19 mouse cellular contexts compared by ENCODE assay signal in genomic region chr7:126249986-126250385, GRCm38 (mm10). TPM values are rescaled to one million over a fixed set of nuclear protein-coding genes. Genes with fewer than 3 reads are reported as not detected.
DNase-seq lines count a peak whose midpoint lies in the region; ATAC-seq and TF ChIP-seq lines count a peak whose summit lies in the region.
"Had no signal": no experiment of that assay in that cellular context is flagged by ENCODE, and none has a peak within 500 bp of the region (broad histone marks: within the 10 kb centered on the region; RNA-seq: fewer than 3 reads in every experiment).

No protein-coding gene starts in this region.

- peak overlapping the region; percentile 48 for H3K4me3 ChIP-seq in heart, adult 2 months
- H3K4me3 ChIP-seq in neural tube, embryonic 13.5 days = no peak overlapping the region
- no peak overlapping the region for H3K4me3 ChIP-seq in neural tube, embryonic 15.5 days (replicated peaks)
- H3K4me3 ChIP-seq: hindbrain, embryonic 15.5 days; left cerebral cortex, adult 2 months; liver, embryonic 15.5 days had no signal

- no peak for TF ChIP-seq EP300 in heart, adult 2 months (IDR thresholded peaks at IDR 0.05; ENCODE audit: insufficient read depth, low read depth, low read length)

- intact Hi-C loops in heart, adult 2 months (cut with DNase I) = loop anchor here (2.0 kb wide), 1 partner anchor 33 kb away; no protein-coding TSS in a partner anchor
- intact Hi-C loops in heart, postnatal 25 days (cut with DNase I) = loop anchor here (2.0 kb wide), 1 partner anchor 33 kb away; no protein-coding TSS in a partner anchor

- ATAC-seq in neural tube, embryonic 13.5 days (ENCODE audit: low read depth) = no peak
- ATAC-seq in neural tube, embryonic 15.5 days (ENCODE audit: low FRiP score) = no peak
- ATAC-seq: forebrain, embryonic 14.5 days had no signal

- no peak for TF ChIP-seq CTCF in heart, adult 2 months (IDR thresholded peaks at IDR 0.05)

- H3K4me1 ChIP-seq in heart, adult 2 months (ENCODE audit: control insufficient read depth, insufficient read depth, low read length) = 0 out of 2 replicates have a peak, but pooled peaks cover 1% of the 10 kb centered on the region
- peaks cover 10% of the 10 kb centered on the region for H3K4me1 ChIP-seq in neural tube, embryonic 13.5 days (replicated peaks)
- peaks cover 8% of the 10 kb centered on the region for H3K4me1 ChIP-seq in neural tube, embryonic 15.5 days
- H3K4me1 ChIP-seq: liver, embryonic 15.5 days had no signal

- H3K27ac ChIP-seq in heart, adult 2 months = peak overlapping the region; percentile 93
- no peak overlapping the region for H3K27ac ChIP-seq in neural tube, embryonic 13.5 days (replicated peaks)
- H3K27ac ChIP-seq in neural tube, embryonic 15.5 days (replicated peaks) = no peak overlapping the region
- H3K27ac ChIP-seq: hindbrain, embryonic 15.5 days; kidney, postnatal 0 days; left cerebral cortex, adult 2 months; liver, embryonic 15.5 days; neural tube, embryonic 12.5 days had no signal

- WGBS in heart, adult 2 months = 61% methylated on average over 3 of the region's 3 CpGs
- 79% methylated on average over 3 of the region's 3 CpGs for WGBS in neural tube, embryonic 13.5 days
- WGBS in neural tube, embryonic 15.5 days = 89% methylated on average over 3 of the region's 3 CpGs

- 0 out of 2 replicates have a peak overlapping the region, but pooled peaks have one; percentile 5 for H3K4me2 ChIP-seq in neural tube, embryonic 13.5 days
- H3K4me2 ChIP-seq in neural tube, embryonic 15.5 days = no peak overlapping the region
- H3K4me2 ChIP-seq: hindbrain, embryonic 15.5 days; liver, embryonic 15.5 days; neural tube, embryonic 12.5 days had no signal

- H3K36me3 ChIP-seq in heart, adult 2 months (ENCODE audit: control insufficient read depth, insufficient read depth, low read length) = no peaks in the 10 kb centered on the region
- H3K36me3 ChIP-seq in neural tube, embryonic 13.5 days = no peaks in the 10 kb centered on the region
- H3K36me3 ChIP-seq in neural tube, embryonic 15.5 days = no peaks in the 10 kb centered on the region
- H3K36me3 ChIP-seq: hindbrain, embryonic 15.5 days; liver, embryonic 15.5 days; neural tube, embryonic 12.5 days had no signal

- no peaks in the 10 kb centered on the region for H3K9me3 ChIP-seq in neural tube, embryonic 13.5 days
- H3K9me3 ChIP-seq in neural tube, embryonic 15.5 days (replicated peaks) = no peaks in the 10 kb centered on the region
- H3K9me3 ChIP-seq: hindbrain, embryonic 15.5 days; liver, embryonic 15.5 days; neural tube, embryonic 12.5 days had no signal

- H3K79me2 ChIP-seq in heart, adult 2 months (replicated peaks; ENCODE audit: control insufficient read depth, insufficient read depth, low read length) = 0 out of 2 replicates have a peak, but pooled peaks cover 1% of the 10 kb centered on the region

- TF ChIP-seq POLR2A in heart, adult 2 months (IDR thresholded peaks at IDR 0.05; ENCODE audit: insufficient read depth, low read depth, low read length) = no peak

- peak overlapping the region; percentile 73 for H3K9ac ChIP-seq in heart, adult 2 months (ENCODE audit: low read depth, low read length)
- H3K9ac ChIP-seq in neural tube, embryonic 13.5 days = no peak overlapping the region
- no peak overlapping the region for H3K9ac ChIP-seq in neural tube, embryonic 15.5 days (replicated peaks)
- H3K9ac ChIP-seq: hindbrain, embryonic 15.5 days; liver, embryonic 15.5 days; neural tube, embryonic 12.5 days had no signal

- H3K27me3 ChIP-seq in heart, adult 2 months (ENCODE audit: control insufficient read depth, insufficient read depth, low read length) = no peaks in the 10 kb centered on the region
- H3K27me3 ChIP-seq in neural tube, embryonic 13.5 days = peaks cover 5% of the 10 kb centered on the region; the same call in 1 of the 2 replicates
- H3K27me3 ChIP-seq in neural tube, embryonic 15.5 days (replicated peaks) = no peaks in the 10 kb centered on the region
- H3K27me3 ChIP-seq: hindbrain, embryonic 15.5 days; neural tube, embryonic 12.5 days had no signal

- peak in 1 of 2 experiments; percentile 35 for DNase-seq in heart, adult 2 months
- no peak for DNase-seq in heart, postnatal 25 days (ENCODE audit: low spot score)
- DNase-seq in cerebellum, postnatal 10 days = peak; percentile 36 to 37
- no peak for DNase-seq in layer of hippocampus, adult 9-10 months (ENCODE audit: low spot score)
- no peak for DNase-seq in urinary bladder, postnatal 10 days (ENCODE audit: low spot score)
- DNase-seq: adrenal gland, adult 2 months; kidney, adult 2 months; left cerebral cortex, postnatal 4 days; liver; lung, postnatal 4 days; midbrain, embryonic 14.5 days had no signal

RNA-seq across cellular contexts. Expression of gene Sbk1, which starts 22.4 kb away (rescaled TPM):
- 10 to 100 TPM; 61.9 to 87.4 TPM for total RNA-seq in heart, adult 2 months (2021)
- 44.5 and 55.4 TPM in 2 replicates for polyA plus RNA-seq in heart, adult 2 months (2012; rRNA removed)
- 10 to 100 TPM; 76.5 to 86.4 TPM for total RNA-seq in heart, postnatal 25 days (2021)
- polyA plus RNA-seq in neural tube, embryonic 13.5 days (2015; fragmentation: Nextera tagmentation; extraction: Ambion mirVana) = 238 and 247 TPM in 2 replicates
- 143 and 182 TPM in 2 replicates for polyA plus RNA-seq in neural tube, embryonic 15.5 days (2015; fragmentation: Nextera tagmentation; extraction: Ambion mirVana)

RNA-seq across cellular contexts. Expression of gene Xpo6, which starts 49.7 kb away (rescaled TPM):
- 10 to 100 TPM; 16.5 to 16.8 TPM for total RNA-seq in heart, adult 2 months (2021)
- 133 and 148 TPM in 2 replicates for polyA plus RNA-seq in heart, adult 2 months (2012; rRNA removed)
- total RNA-seq in heart, postnatal 25 days (2021) = 10 to 100 TPM; 19.2 to 23.7 TPM
- polyA plus RNA-seq in neural tube, embryonic 13.5 days (2015; fragmentation: Nextera tagmentation; extraction: Ambion mirVana) = 47.8 and 54.7 TPM in 2 replicates
- 51.2 and 54.3 TPM in 2 replicates for polyA plus RNA-seq in neural tube, embryonic 15.5 days (2015; fragmentation: Nextera tagmentation; extraction: Ambion mirVana)

Comparison
In these comparisons a context has a peak if more than half of its experiments do, and no peak if none do; other contexts are left out.
1. DNase-seq: peak in cerebellum, postnatal 10 days (2 of 2); none in heart, postnatal 25 days (single experiment), layer of hippocampus, adult 9-10 months (single experiment) and urinary bladder, postnatal 10 days (single experiment).